Mouse (Mus musculus) neural tube, embryonic 15.5 days (tissue): ENCODE measurements around the gene Arhgef2. TPM values are rescaled to one million over a fixed set of nuclear protein-coding genes. Genes with fewer than 3 reads are reported as not detected.
"Not testable (repeated sequence)": the region's sequence is repeated elsewhere in the genome, so short reads cannot be mapped to it uniquely, and the experiment has no call there.

Source experiments
- ATAC-seq: fragments of 200-750 bp; cut with Nextera tagmentation; 2 replicates; pipeline ENCODE4 v1.8.0; 2017; ENCODE audit warnings: mild to moderate bottlenecking, moderate TSS enrichment, moderate library complexity; ENCODE audit not compliant: low FRiP score
- H3K27ac ChIP-seq: fragments of 300-500 bp; sonication (generic); replicated peaks from 2 replicates; pipeline ENCODE4 v1.5.1; 2015; ENCODE audit warnings: mild to moderate bottlenecking, inconsistent platforms
- H3K27me3 ChIP-seq: fragments of 300-500 bp; sonication (generic); replicated peaks from 2 replicates; pipeline ENCODE4 v1.6.1; 2015; ENCODE audit warnings: inconsistent platforms
- H3K36me3 ChIP-seq: fragments of 300-500 bp; sonication (generic); 2 replicates; pipeline ENCODE4 v1.6.1; 2015; ENCODE audit warnings: inconsistent platforms
- H3K4me1 ChIP-seq: fragments of 300-500 bp; sonication (generic); 2 replicates; pipeline ENCODE4 v1.6.1; 2015; ENCODE audit warnings: inconsistent platforms
- H3K4me2 ChIP-seq: fragments of 300-500 bp; sonication (generic); 2 replicates; pipeline ENCODE4 v1.6.1; 2015; ENCODE audit warnings: inconsistent platforms, mild to moderate bottlenecking, moderate library complexity
- H3K4me3 ChIP-seq: fragments of 300-500 bp; sonication (generic); replicated peaks from 2 replicates; pipeline ENCODE4 v1.5.1; 2015; ENCODE audit warnings: mild to moderate bottlenecking, inconsistent platforms
- H3K9ac ChIP-seq: fragments of 300-500 bp; sonication (generic); replicated peaks from 2 replicates; pipeline ENCODE4 v1.6.1; 2015; ENCODE audit warnings: mild to moderate bottlenecking, inconsistent platforms
- H3K9me3 ChIP-seq: fragments of 300-500 bp; sonication (generic); replicated peaks from 2 replicates; pipeline ENCODE4 v1.6.1; 2016; ENCODE audit warnings: inconsistent platforms
- WGBS: fragments of 180-500 bp; shearing (Covaris S2); methylation state at CpG from one replicate; pipeline ENCODE4 v1.1.7; 2015; ENCODE audit warnings: mixed read lengths; 5-methylcytosine and 5-hydroxymethylcytosine counted together
- polyA plus RNA-seq: library from polyadenylated mRNA; unstranded; fragments of >200 nt; fragmentation: Nextera tagmentation; extraction: Ambion mirVana; gene quantifications from 2 replicates; pipeline ENCODE4 v1.2.1, GENCODE M21; 2015

Arhgef2 gene
- polyA plus RNA-seq, 1 experiment from 2014 or later: 104 TPM

DNA sequence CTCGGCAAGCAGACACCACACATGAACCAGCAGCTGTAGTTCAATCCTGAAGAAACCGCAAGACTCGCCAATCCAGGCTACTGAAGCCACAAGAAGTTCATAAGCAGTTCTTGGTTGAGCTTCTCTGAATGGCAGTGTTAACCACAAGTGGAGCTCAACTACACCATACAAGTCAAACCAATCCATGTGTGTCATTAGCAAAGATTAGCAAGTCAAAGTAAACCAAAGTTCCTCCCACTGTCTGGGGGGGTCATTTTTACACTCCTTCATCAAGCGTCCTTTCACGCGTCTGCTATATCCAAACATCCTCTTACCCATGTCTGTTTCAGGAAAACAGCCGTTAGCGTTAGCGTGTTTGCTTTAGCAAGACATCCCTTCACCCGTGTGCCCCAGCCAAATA lies 35.4 kb upstream of the Arhgef2 start:
- H3K4me1 ChIP-seq: no peaks in the 10 kb centered on the region
- no peak overlapping the region for H3K27ac ChIP-seq
- no peak overlapping the region for H3K9ac ChIP-seq
- WGBS: 96% methylated on average over 10 of the region's 10 CpGs
- no peak overlapping the region for H3K4me3 ChIP-seq
- H3K36me3 ChIP-seq: peaks cover 50% of the 10 kb centered on the region
- H3K27me3 ChIP-seq: no peaks in the 10 kb centered on the region
- H3K4me2 ChIP-seq: no peak overlapping the region
- no peak for ATAC-seq
- H3K9me3 ChIP-seq: no peaks in the 10 kb centered on the region

GRCm38 (mm10) chr3:88571856-88572255 lies 33.9 kb upstream of the Arhgef2 start:
- Histone ChIP-seq H3K9me3 (no peaks in the 10 kb centered on the region), H3K36me3 (peaks cover 35% of the 10 kb centered on the region), H3K9ac (no peak overlapping the region), H3K4me1 (no peaks in the 10 kb centered on the region), H3K27me3 (no peaks in the 10 kb centered on the region), H3K4me2 (no peak overlapping the region), H3K27ac (no peak overlapping the region), H3K4me3 (no peak overlapping the region)
- 81% methylated on average over 1 of the region's 1 CpGs for WGBS
- no peak for ATAC-seq

DNA sequence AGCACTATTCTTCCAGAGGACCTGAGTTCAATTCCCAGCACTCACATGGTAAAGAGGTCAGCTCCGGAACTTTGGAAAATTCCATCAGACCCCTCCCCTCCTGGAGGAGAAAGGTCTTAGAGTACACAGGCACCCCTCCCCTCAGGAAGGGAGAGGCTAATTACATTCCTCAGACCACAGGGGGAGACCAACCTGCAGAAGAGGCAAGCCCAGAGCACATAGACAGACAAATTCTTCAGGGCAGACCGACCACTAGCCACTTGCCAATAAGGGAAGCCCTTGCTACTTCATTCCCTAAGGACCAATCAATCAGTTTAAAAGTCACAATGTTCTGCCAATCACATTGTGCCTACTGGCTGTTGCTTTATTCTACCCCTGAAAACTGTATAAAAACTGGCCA lies 32.9 kb upstream of the Arhgef2 start:
- peaks cover 27% of the 10 kb centered on the region for H3K36me3 ChIP-seq
- H3K4me1 ChIP-seq: no peaks in the 10 kb centered on the region
- no peak for ATAC-seq
- H3K27me3 ChIP-seq: no peaks in the 10 kb centered on the region
- no peak overlapping the region for H3K9ac ChIP-seq
- H3K4me3 ChIP-seq: no peak overlapping the region
- H3K4me2 ChIP-seq: no peak overlapping the region
- H3K27ac ChIP-seq: no peak overlapping the region
- no peaks in the 10 kb centered on the region for H3K9me3 ChIP-seq
- 78% methylated on average over 2 of the region's 2 CpGs for WGBS

DNA sequence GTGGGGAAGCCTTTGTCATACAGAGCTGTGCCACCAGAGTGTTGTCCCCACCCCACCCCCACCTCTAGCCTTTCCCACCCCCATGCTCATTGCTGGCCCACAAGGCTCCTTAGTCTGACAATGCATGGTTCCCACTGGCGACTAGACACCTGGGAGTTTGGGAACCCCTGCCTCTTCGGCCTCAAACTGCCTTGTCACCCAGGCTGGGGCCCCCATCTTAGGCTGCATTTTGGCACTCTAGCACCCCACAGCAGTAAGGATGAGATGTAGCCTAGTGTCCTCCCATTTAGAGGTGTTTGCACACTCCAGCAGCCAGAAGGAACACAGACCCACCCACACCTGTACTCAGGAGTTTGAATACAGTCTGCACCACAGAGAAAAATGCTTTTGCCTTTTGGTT lies 32.0 kb upstream of the Arhgef2 start:
- no peak overlapping the region for H3K27ac ChIP-seq
- H3K4me2 ChIP-seq: no peak overlapping the region
- H3K4me1 ChIP-seq: peaks cover under 1% of the 10 kb centered on the region; the same call in 1 of the 2 replicates
- H3K36me3 ChIP-seq: peaks cover 17% of the 10 kb centered on the region
- ATAC-seq: no peak
- no peak overlapping the region for H3K9ac ChIP-seq
- H3K9me3 ChIP-seq: no peaks in the 10 kb centered on the region
- H3K27me3 ChIP-seq: no peaks in the 10 kb centered on the region
- WGBS: 97% methylated on average over 2 of the region's 2 CpGs
- H3K4me3 ChIP-seq: no peak overlapping the region

- no peak for ATAC-seq
- H3K36me3 ChIP-seq: no peaks in the 10 kb centered on the region
- peaks cover 11% of the 10 kb centered on the region for H3K4me1 ChIP-seq
- H3K4me3 ChIP-seq: no peak within 1 kb of the TSS
- no peak within 1 kb of the TSS for H3K27ac ChIP-seq
- no peak within 1 kb of the TSS for H3K9ac ChIP-seq
- WGBS: 89% methylated on average over 3 of the region's 3 CpGs
- H3K4me2 ChIP-seq: no peak within 1 kb of the TSS
- H3K9me3 ChIP-seq: no peaks in the 10 kb centered on the region
- no peaks in the 10 kb centered on the region for H3K27me3 ChIP-seq
These were observed 30.2 kb upstream of the Arhgef2 start, which contains the start of gene Ssr2 for GRCm38 (mm10) chr3:88575540-88575939. Gene Ssr2 (plus strand): TSS chr3:88575876.

DNA sequence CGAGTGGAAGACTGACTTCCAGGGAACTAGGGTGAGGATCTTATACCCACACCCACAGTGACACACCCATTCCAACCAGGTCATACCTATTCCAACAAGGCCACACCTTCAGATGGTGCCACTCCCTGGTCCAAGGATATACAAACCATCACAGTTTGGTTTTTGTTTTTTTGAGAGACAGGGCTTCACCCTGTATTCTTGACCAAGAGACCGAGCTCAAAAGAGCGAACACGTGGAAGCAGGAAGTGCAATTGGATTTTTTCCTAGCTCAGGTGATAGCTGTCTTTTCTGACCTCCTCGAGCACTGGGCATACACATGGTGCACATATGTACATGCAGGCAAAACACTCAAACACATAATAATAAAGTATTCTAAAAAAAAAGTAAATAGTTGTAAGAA lies 27.9 kb upstream of the Arhgef2 start:
- Histone ChIP-seq H3K4me1 (peaks cover 19% of the 10 kb centered on the region), H3K36me3 (peaks cover 18% of the 10 kb centered on the region)
- not testable (repeated sequence) for H3K4me3 ChIP-seq, H3K9ac ChIP-seq, H3K4me2 ChIP-seq, ATAC-seq, H3K27ac ChIP-seq, H3K9me3 ChIP-seq, H3K27me3 ChIP-seq
- WGBS: 86% methylated on average over 5 of the region's 5 CpGs

DNA sequence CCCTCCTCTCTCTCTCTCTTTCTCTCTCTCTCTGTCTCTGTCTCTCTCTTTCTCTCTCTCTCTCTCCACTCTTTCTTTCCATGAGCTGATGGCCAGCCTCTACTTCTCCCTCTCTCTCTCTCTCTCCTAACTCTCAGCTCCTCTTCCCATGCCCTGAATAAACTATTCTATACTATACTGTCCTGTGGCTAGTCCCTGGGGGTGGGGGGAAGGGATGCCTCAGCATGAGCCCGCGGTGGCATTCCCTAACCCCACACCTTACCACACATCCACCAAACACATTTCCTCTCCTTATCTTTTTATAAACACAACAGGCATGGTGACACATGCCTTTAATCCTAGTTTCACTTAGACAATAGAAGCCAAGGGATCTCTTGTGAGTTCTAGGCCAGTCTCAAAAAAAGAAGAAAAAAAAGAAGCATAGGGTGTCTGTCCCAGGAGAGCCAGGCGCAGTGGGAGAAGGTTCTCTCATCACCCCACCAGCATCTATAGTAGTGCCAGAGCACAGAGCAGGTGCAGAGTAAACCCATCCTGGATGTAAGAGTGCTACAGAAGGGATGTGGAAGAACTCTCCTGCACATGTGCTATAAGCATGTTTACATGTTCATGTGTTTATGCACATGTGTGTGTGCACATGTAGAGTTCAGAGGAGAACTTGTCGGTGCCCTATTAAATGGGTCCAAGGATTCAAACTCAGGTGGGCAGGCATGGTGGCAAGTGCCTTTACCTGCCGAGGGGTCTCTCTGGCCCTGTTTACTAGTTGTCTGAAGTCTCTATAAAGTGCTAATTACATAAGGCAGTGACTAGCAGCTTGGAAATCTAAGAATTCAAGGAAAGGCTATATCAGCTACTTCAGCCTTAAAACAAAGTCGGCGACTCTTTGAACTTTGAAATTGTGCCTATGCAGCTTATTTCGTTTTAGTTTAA lies 27.0 kb upstream of the Arhgef2 start:
- Histone ChIP-seq H3K4me3 (peak overlapping the region; percentile 73), H3K4me1 (peaks cover 19% of the 10 kb centered on the region), H3K4me2 (peak overlapping the region; percentile 85), H3K9me3 (no peaks in the 10 kb centered on the region), H3K9ac (peak overlapping the region; percentile 95; the same call in 1 of the 2 replicates), H3K27ac (no peak overlapping the region), H3K36me3 (peaks cover 25% of the 10 kb centered on the region), H3K27me3 (no peaks in the 10 kb centered on the region)
- peak; percentile 52; the same call in 1 of the 2 replicates for ATAC-seq
- 55% methylated on average over 8 of the region's 8 CpGs for WGBS

- WGBS: under 1% methylated on average over 34 of the region's 34 CpGs
- no peaks in the 10 kb centered on the region for H3K27me3 ChIP-seq
- peaks cover 32% of the 10 kb centered on the region for H3K36me3 ChIP-seq
- peak overlapping the region; percentile 95 for H3K9ac ChIP-seq
- peak overlapping the region; percentile 85 for H3K4me2 ChIP-seq
- peak; percentile 90 for ATAC-seq
- no peaks in the 10 kb centered on the region for H3K9me3 ChIP-seq
- H3K4me1 ChIP-seq: peaks cover 19% of the 10 kb centered on the region
- H3K4me3 ChIP-seq: peak overlapping the region; percentile 73
- H3K27ac ChIP-seq: peak overlapping the region; percentile 71
These were observed 26.2 kb upstream of the Arhgef2 start for GRCm38 (mm10) chr3:88579454-88580117.

DNA sequence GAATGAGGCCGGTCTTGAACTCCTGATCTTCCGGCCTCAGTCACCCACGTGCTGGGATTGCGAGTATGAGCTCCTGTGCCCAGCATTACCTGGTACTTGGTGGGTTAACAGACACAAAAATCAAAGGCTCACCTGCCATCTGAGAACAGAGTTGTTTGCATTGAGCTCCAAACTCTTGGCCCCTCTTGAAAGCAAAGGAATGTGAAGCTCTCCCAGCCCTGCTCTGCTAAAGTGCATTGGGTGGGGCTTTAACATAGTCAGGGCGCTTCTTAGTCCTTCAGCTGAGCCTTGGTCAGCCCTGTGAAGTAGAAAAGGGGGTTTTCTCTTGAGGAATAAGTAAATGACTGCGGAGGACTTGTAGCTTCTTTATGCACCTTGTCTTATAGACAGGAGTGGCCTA lies 20.0 kb upstream of the Arhgef2 start:
- 96% methylated on average over 6 of the region's 6 CpGs for whole genome bisulfite sequencing
- no peak for ATAC-seq
- H3K9me3 ChIP-seq: no peaks in the 10 kb centered on the region
- H3K36me3 ChIP-seq: peaks cover 70% of the 10 kb centered on the region
- H3K4me1 ChIP-seq: peaks cover 6% of the 10 kb centered on the region
- H3K27me3 ChIP-seq: no peaks in the 10 kb centered on the region
- H3K9ac ChIP-seq: no peak overlapping the region
- no peak overlapping the region for H3K27ac ChIP-seq
- no peak overlapping the region for H3K4me3 ChIP-seq
- H3K4me2 ChIP-seq: no peak overlapping the region

DNA sequence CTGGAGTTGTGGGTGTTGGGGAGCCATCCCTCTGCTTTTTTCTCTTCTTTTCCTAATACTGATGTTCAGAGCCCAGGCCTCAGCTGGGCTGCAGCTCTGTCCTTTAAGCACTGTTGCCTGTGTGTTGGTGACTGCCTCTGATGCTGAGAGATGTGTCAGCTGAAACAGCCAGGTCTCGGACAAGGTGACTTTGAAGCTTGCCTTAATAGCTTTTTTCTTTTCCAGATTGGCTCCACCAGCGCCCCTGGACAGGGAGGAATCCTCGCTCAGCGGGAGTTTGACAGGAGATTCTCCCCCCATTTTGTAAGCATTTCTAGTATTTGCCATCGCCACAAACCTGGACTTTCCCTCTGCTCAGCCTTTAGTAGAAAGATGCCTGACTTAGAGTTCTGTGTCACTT lies 19.1 kb upstream of the Arhgef2 start:
- H3K4me2 ChIP-seq: no peak overlapping the region
- ATAC-seq: no peak
- H3K4me3 ChIP-seq: no peak overlapping the region
- no peak overlapping the region for H3K9ac ChIP-seq
- peaks cover 64% of the 10 kb centered on the region for H3K36me3 ChIP-seq
- 92% methylated on average over 5 of the region's 5 CpGs for WGBS
- no peaks in the 10 kb centered on the region for H3K27me3 ChIP-seq
- H3K9me3 ChIP-seq: no peaks in the 10 kb centered on the region
- H3K27ac ChIP-seq: no peak overlapping the region
- no peaks in the 10 kb centered on the region for H3K4me1 ChIP-seq

- H3K4me2 ChIP-seq: no peak overlapping the region
- 33% methylated on average over 5 of the region's 5 CpGs for WGBS
- no peak overlapping the region for H3K27ac ChIP-seq
- H3K36me3 ChIP-seq: peaks cover 38% of the 10 kb centered on the region
- H3K4me1 ChIP-seq: peaks cover 5% of the 10 kb centered on the region
- H3K9ac ChIP-seq: no peak overlapping the region
- H3K27me3 ChIP-seq: no peaks in the 10 kb centered on the region
- no peak overlapping the region for H3K4me3 ChIP-seq
- H3K9me3 ChIP-seq: no peaks in the 10 kb centered on the region
- no peak for ATAC-seq
These were observed 15.5 kb upstream of the Arhgef2 start for GRCm38 (mm10) chr3:88590246-88590645.

DNA sequence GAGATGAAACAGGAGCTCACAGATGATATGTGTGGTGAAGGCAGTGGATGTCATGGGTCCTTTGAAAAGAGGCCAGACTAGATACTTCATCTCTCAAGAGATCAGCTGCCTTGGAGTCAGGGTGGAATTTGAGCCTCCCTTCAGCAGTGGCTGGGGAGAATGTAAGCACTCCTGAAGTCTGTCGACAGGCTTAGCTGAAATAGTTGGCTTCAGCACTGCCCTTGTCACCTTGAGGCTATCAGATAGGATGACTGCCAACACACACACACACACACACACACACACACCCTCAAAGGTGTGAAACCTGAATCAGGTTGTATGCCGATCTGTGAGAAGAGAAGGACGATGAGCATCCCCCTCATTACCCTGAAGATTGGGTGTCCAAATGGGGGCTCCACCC lies 14.7 kb upstream of the Arhgef2 start:
- Histone ChIP-seq H3K4me3 (no peak overlapping the region), H3K27me3 (no peaks in the 10 kb centered on the region), H3K36me3 (peaks cover 31% of the 10 kb centered on the region), H3K27ac (no peak overlapping the region), H3K4me2 (no peak overlapping the region), H3K9me3 (no peaks in the 10 kb centered on the region), H3K4me1 (peaks cover 5% of the 10 kb centered on the region), H3K9ac (no peak overlapping the region)
- no peak for ATAC-seq
- WGBS: 72% methylated on average over 3 of the region's 3 CpGs
